Mouse (Mus musculus) lung, embryonic 14.5 days (tissue): ENCODE results near the gene Gm44965. TPM values are rescaled to one million over a fixed set of nuclear protein-coding genes. Genes with fewer than 3 reads are reported as not detected.

Experiments
- ATAC-seq: fragments of 200-750 bp; cut with Nextera tagmentation; 2 replicates; pipeline ENCODE4 v1.8.0; 2017; ENCODE audit warnings: mild to moderate bottlenecking, moderate TSS enrichment, moderate library complexity; ENCODE audit not compliant: insufficient read depth
- DNase-seq: peaks from one replicate; pipeline ENCODE4 v3.0.0-alpha.2; 2015
- H3K27ac ChIP-seq: fragments of 300-500 bp; sonication (generic); 2 replicates; pipeline ENCODE4 v1.5.1; 2014; ENCODE audit warnings: low read depth, mild to moderate bottlenecking, moderate library complexity
- H3K27me3 ChIP-seq: fragments of 300-500 bp; sonication (generic); 2 replicates; pipeline ENCODE4 v1.6.1; 2014; ENCODE audit warnings: low read length, control low read depth; ENCODE audit not compliant: insufficient read depth
- H3K36me3 ChIP-seq: fragments of 300-500 bp; sonication (generic); 2 replicates; pipeline ENCODE4 v1.6.1; 2014; ENCODE audit warnings: control low read depth; ENCODE audit not compliant: insufficient read depth
- H3K4me1 ChIP-seq: fragments of 300-500 bp; sonication (generic); 2 replicates; pipeline ENCODE4 v1.6.1; 2014; ENCODE audit warnings: antibody characterized with exemption, control low read depth; ENCODE audit not compliant: insufficient read depth
- H3K4me2 ChIP-seq: fragments of 300-500 bp; sonication (generic); 2 replicates; pipeline ENCODE4 v1.6.1; 2014; ENCODE audit warnings: mild to moderate bottlenecking
- H3K4me3 ChIP-seq: fragments of 300-500 bp; sonication (generic); 2 replicates; pipeline ENCODE4 v1.5.1; 2014; ENCODE audit warnings: low read depth, low read length
- H3K9ac ChIP-seq: fragments of 300-500 bp; sonication (generic); 2 replicates; pipeline ENCODE4 v1.6.1; 2014
- H3K9me3 ChIP-seq: fragments of 300-500 bp; sonication (generic); 2 replicates; pipeline ENCODE4 v1.6.1; 2016; ENCODE audit warnings: low read depth, low read length, control low read depth
- CTCF ChIP-seq: IDR thresholded peaks from 2 replicates; pipeline ENCODE4 v1.5.1; 2016; ENCODE audit warnings: antibody characterized with exemption, low read depth
- WGBS: fragments of 180-500 bp; shearing (Covaris S2); extraction: QIAGEN DNeasy Blood & Tissue Kit; methylation state at CpG from one replicate; pipeline ENCODE4 v1.1.7; 2014; 5-methylcytosine and 5-hydroxymethylcytosine counted together
- polyA plus RNA-seq: library from polyadenylated mRNA; unstranded; fragments of >200 nt; fragmentation: Nextera tagmentation; extraction: Ambion mirVana; gene quantifications from 2 replicates; pipeline ENCODE4 v1.2.1, GENCODE M21; 2014

Gene Gm44965
- polyA plus RNA-seq, 1 experiment from 2014 or later: not detected

DNA sequence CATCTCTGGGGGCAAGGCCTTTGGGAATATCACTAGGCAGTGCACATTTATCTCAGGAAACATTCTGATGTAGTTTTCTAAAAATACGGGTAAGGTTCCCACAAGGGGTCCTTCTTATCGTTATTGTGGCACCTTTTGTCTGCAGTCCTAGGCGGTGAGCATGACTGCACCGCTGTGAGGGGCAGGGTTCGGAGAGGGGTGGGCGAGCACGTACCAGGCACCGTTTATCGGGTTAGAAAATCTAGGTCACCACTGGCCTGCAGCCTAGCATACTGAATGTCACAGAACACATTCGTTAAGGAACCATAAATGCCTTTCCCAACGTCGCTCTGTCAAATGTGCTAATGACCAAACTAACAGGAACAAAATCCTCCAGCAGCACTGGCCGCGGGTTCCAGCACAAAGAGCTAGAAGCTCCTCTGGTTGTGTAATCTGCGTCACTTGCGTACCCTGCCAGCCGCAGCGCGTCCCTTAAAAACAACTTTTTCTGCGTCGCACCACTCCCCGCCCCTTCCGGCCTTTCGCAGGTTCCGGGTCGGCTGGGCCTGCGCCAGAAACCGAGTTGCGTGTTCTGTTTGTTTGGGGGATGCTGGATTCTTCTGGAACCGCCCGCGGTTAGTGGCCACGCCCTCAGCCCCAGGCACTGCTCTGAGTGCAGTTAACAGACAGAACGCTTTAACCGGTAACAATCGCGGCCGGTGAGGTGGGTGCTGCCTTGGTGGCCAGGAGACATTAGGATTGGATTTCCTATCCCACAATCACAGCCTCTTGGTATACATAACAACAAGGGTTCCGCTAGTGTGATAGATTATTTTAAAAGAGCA, 39.2 kb upstream of the Gm44965 start, which contains the start of gene Lrrc61:
TSS of gene Lrrc61 (plus strand) at position 517 of the 824 bp plus-strand sequence.
- WGBS: under 1% methylated on average over 39 of the region's 39 CpGs

DNA sequence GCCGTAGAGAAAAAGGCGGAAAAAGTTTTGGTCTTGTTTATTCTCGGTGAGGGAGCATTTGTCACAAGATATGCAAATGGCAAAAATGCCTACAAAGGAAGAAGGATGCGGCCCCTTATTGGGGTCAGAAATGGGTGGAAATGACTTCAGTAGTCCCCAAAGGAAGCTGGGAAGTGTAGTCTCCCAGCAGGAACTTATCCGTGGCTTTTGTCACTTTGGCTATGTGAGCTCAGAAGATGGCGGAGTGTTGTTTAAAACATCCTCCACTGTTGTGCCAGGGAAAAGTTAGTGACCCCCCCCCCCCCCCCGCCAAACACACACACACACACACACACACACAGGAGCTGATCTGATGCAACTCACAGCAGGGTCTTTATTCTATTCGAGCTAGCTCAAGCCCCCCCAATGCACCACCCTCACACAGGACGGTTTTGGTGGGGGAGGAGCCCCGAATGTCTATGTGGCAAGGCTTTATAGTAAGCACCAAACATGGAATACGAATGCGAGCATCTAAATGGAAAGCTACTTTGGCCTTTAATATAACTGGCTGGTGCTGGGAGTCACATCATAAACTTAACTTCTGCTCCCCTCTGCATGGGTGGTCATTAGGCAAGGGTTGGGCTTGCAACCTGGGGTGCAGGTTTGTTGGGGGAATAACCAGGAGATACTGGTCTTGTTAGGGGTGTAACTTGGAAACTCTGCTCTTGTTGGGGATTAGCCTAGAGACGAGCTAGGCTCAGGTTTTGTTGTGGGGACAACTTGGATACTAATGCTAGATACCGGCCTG, 38.4 kb upstream of the Gm44965 start:
- TF ChIP-seq CTCF: no peak
- peak overlapping the region; percentile 71 for H3K9ac ChIP-seq
- peak; percentile 89 for ATAC-seq
- H3K4me2 ChIP-seq: peak overlapping the region; percentile 79
- H3K9me3 ChIP-seq: no peaks in the 10 kb centered on the region
- WGBS: 23% methylated on average over 14 of the region's 14 CpGs
- peak overlapping the region; percentile 98 for H3K27ac ChIP-seq
- no peaks in the 10 kb centered on the region for H3K27me3 ChIP-seq
- H3K36me3 ChIP-seq: no peaks in the 10 kb centered on the region
- H3K4me1 ChIP-seq: no peaks in the 10 kb centered on the region; the same call in 1 of the 2 replicates
- DNase-seq: peak; percentile 89
- peak overlapping the region; percentile 49 for H3K4me3 ChIP-seq

More for the DNA sequence above, 39.2 kb upstream of the Gm44965 start, which contains the start of gene Lrrc61:
- Histone ChIP-seq H3K9ac (peak within 1 kb of the TSS; percentile 71), H3K4me1 (no peaks in the 10 kb centered on the region; the same call in 1 of the 2 replicates), H3K27me3 (no peaks in the 10 kb centered on the region), H3K4me2 (peak within 1 kb of the TSS; percentile 79), H3K9me3 (no peaks in the 10 kb centered on the region), H3K4me3 (peak within 1 kb of the TSS; percentile 49), H3K36me3 (no peaks in the 10 kb centered on the region), H3K27ac (peak within 1 kb of the TSS; percentile 98)
- DNase-seq: peak; percentile 99
- no peak for TF ChIP-seq CTCF
- ATAC-seq: peak; percentile 91

DNA sequence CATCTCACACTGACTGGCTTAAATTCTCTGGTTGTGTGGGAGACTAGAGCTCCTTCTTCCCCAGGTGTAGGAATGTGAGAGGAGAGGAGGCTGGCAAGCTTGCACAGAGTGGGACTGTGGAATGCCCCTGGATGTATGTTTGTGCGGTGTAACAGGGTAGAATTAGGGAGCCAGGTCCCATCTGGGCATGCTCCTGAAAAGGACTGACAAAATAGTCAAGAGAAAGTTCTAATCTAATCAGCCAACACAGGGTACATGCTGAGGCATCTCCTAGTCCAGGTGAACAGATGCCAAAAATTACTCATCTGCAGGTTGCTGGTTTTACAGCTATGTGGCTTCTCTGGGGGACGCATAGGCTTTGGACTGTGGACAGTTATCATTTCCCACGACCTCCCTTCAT, 37.8 kb upstream of the Gm44965 start:
- ATAC-seq (no peak), DNase-seq (no peak)
- 79% methylated on average over 3 of the region's 3 CpGs for WGBS
- no peak overlapping the region for H3K4me3 ChIP-seq
- no peaks in the 10 kb centered on the region; the same call in 1 of the 2 replicates for H3K4me1 ChIP-seq
- peak overlapping the region; percentile 24; the same call in 1 of the 2 replicates for H3K27ac ChIP-seq
- TF ChIP-seq CTCF: no peak
- H3K9me3 ChIP-seq: no peaks in the 10 kb centered on the region
- no peak overlapping the region for H3K4me2 ChIP-seq
- H3K9ac ChIP-seq: no peak overlapping the region
- H3K27me3 ChIP-seq: no peaks in the 10 kb centered on the region
- H3K36me3 ChIP-seq: no peaks in the 10 kb centered on the region

DNA sequence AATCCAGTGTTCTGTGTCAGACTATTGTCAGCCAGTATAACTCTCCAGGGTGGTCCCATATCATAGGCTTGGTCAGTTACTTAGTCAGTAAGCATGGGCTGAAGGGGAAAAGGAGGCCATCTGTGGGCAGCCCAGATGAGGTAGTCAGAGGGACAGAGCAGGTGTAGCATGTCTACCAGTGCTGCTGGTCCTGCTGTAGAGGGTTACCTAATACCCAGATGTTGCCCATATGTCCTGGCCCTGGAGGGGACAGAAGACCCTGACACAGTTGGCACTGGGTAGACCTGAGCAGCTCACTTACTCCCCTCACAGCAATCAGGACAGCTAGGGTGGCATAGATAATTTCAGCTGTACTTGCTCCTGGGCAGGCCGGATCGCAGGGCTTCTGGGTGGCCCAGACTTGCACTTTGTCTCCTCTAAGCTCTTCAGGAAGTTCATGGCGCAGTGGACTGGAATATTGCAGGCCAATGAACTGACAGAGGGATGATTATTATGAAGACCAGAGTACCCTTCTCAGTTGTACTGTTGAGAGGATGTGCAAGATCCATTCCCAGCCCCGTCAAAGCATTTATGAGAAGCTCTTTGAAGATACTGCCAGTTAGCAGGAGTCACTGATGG, 27.9 kb upstream of the Gm44965 start:
- Histone ChIP-seq H3K9ac (no peak overlapping the region), H3K27me3 (no peaks in the 10 kb centered on the region), H3K4me1 (peaks cover 7% of the 10 kb centered on the region; the same call in 1 of the 2 replicates), H3K4me3 (no peak overlapping the region), H3K36me3 (no peaks in the 10 kb centered on the region; the same call in 1 of the 2 replicates), H3K27ac (no peak overlapping the region), H3K4me2 (no peak overlapping the region), H3K9me3 (no peaks in the 10 kb centered on the region)
- DNase-seq: no peak
- no peak for TF ChIP-seq CTCF
- no peak for ATAC-seq
- 82% methylated on average over 4 of the region's 4 CpGs for WGBS

DNA sequence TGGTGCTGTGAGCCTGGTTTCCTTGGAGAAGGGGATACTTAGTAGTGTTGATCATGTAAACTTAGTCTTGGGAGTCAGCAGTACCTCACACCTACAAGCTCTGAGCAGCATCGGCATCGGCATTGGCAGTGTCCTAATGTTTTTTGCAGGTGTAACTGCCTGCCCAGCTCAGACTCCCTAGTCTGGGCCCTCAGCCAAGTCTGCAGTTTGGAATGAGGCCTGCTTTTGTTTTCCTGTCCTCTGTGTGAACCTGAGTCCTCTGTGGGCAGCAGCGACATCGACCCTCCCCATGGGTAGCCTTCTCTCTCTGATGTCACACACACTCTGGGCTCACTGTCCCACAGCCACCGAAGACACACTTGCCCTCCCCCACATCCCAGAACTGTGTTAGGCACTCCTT, 27.4 kb upstream of the Gm44965 start:
- WGBS: 26% methylated on average over 5 of the region's 5 CpGs
- H3K9ac ChIP-seq: no peak overlapping the region
- no peak overlapping the region; the same call in 1 of the 2 replicates for H3K27ac ChIP-seq
- DNase-seq (peak; percentile 75), ATAC-seq (peak; percentile 74)
- no peak overlapping the region for H3K4me2 ChIP-seq
- peaks cover 7% of the 10 kb centered on the region; the same call in 1 of the 2 replicates for H3K4me1 ChIP-seq
- H3K9me3 ChIP-seq: no peaks in the 10 kb centered on the region
- TF ChIP-seq CTCF: no peak
- no peak overlapping the region for H3K4me3 ChIP-seq
- H3K27me3 ChIP-seq: no peaks in the 10 kb centered on the region
- H3K36me3 ChIP-seq: no peaks in the 10 kb centered on the region; the same call in 1 of the 2 replicates

DNA sequence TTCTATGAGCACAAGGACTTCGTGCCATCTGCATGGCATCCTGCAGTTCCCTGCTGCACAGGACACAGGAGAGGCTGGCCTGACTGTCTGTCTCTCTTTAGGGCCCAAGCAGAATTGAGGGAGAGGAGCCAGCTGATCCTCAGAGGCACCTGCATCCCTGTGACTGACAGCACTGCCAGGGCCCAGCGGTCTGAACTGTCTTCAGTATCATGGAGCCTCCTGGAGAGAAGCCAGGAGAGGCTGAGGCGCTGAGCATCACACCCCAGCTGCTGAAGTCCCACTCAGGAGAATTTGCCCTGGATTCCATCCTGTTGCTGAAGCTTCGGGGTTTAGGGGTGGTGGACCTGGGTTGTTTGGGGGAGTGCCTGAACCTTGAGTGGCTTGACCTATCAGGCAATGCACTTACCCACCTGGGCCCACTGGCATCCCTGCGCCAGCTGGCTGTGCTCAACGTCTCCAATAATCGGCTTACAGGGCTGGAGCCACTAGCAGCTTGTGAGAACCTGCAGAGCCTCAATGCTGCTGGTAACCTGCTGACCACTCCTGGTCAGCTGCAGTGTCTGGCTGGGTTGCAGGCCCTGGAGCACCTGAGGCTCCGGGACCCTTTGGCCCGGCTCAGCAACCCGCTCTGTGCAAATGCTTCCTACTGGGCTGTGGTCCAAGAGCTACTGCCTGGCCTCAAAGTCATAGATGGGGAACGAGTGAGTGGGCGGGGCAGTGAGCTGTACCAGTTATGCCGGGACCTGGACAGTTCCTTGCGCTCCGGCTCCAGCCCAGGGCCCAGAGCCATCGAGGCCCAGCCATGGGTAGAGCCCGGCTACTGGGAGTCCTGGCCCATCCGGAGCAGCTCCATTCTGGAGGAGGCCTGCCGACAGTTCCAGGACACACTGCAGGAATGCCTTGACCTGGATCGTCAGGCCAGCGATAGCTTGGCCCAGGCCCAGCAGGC, 25.4 kb upstream of the Gm44965 start:
- H3K9me3 ChIP-seq: no peaks in the 10 kb centered on the region
- no peak overlapping the region for H3K9ac ChIP-seq
- ATAC-seq: peak; percentile 28
- H3K4me2 ChIP-seq: peak overlapping the region; percentile 33; the same call in 1 of the 2 replicates
- no peak for TF ChIP-seq CTCF
- H3K36me3 ChIP-seq: no peaks in the 10 kb centered on the region; the same call in 1 of the 2 replicates
- peaks cover 18% of the 10 kb centered on the region; the same call in 1 of the 2 replicates for H3K4me1 ChIP-seq
- H3K4me3 ChIP-seq: no peak overlapping the region
- 60% methylated on average over 21 of the region's 21 CpGs for WGBS
- no peak overlapping the region for H3K27ac ChIP-seq
- peak; percentile 62 for DNase-seq
- H3K27me3 ChIP-seq: no peaks in the 10 kb centered on the region
